Mouse (Mus musculus) forebrain, embryonic 11.5 days (tissue): ENCODE results near the gene Mov10l1. TPM values are rescaled to one million over a fixed set of nuclear protein-coding genes. Genes with fewer than 3 reads are reported as not detected.

Experiments
- ATAC-seq: fragments of 200-750 bp; cut with Nextera tagmentation; replicated peaks from 2 replicates; pipeline ENCODE4 v1.8.0; 2017; ENCODE audit warnings: moderate TSS enrichment; ENCODE audit not compliant: low FRiP score
- DNase-seq: peaks from one replicate; pipeline ENCODE4 v3.0.0-alpha.2; 2017; ENCODE audit warnings: low spot score
- H3K27ac ChIP-seq: fragments of 300-500 bp; sonication (generic); 2 replicates; pipeline ENCODE4 v1.5.1; 2014; ENCODE audit warnings: low read depth, low read length
- H3K27me3 ChIP-seq: fragments of 300-500 bp; sonication (generic); 2 replicates; pipeline ENCODE4 v1.6.1; 2014; ENCODE audit warnings: mild to moderate bottlenecking, low read length, mixed read lengths; ENCODE audit not compliant: control insufficient read depth, insufficient read depth
- H3K36me3 ChIP-seq: fragments of 300-500 bp; sonication (generic); 2 replicates; pipeline ENCODE4 v1.6.1; 2014; ENCODE audit warnings: mild to moderate bottlenecking, low read length, moderate library complexity, mixed read lengths; ENCODE audit not compliant: control insufficient read depth, insufficient read depth
- H3K4me1 ChIP-seq: fragments of 300-500 bp; sonication (generic); replicated peaks from 2 replicates; pipeline ENCODE4 v1.6.1; 2014; ENCODE audit warnings: low read length, mixed read lengths; ENCODE audit not compliant: control insufficient read depth, insufficient read depth
- H3K4me2 ChIP-seq: fragments of 300-500 bp; sonication (generic); 2 replicates; pipeline ENCODE4 v1.6.1; 2014; ENCODE audit warnings: low read depth, mild to moderate bottlenecking, low read length, moderate library complexity, mixed read lengths; ENCODE audit not compliant: severe bottlenecking
- H3K4me3 ChIP-seq: fragments of 300-500 bp; sonication (generic); 2 replicates; pipeline ENCODE4 v1.5.1; 2014; ENCODE audit warnings: low read depth, low read length
- H3K9ac ChIP-seq: fragments of 300-500 bp; sonication (generic); 2 replicates; pipeline ENCODE4 v1.6.1; 2014; ENCODE audit warnings: low read length
- H3K9me3 ChIP-seq: fragments of 300-500 bp; sonication (generic); 2 replicates; pipeline ENCODE4 v1.6.1; 2016; ENCODE audit warnings: low read length, mixed read lengths; ENCODE audit not compliant: control insufficient read depth
- WGBS: fragments of 180-500 bp; shearing (Covaris S2); extraction: QIAGEN DNeasy Blood & Tissue Kit; methylation state at CpG from one replicate; pipeline ENCODE4 v1.1.7; 2014; 5-methylcytosine and 5-hydroxymethylcytosine counted together
- polyA plus RNA-seq: library from polyadenylated mRNA; unstranded; fragments of >200 nt; fragmentation: Nextera tagmentation; extraction: Ambion mirVana; gene quantifications from 2 replicates; pipeline ENCODE4 v1.2.1, GENCODE M21; 2014

Gene Mov10l1
- polyA plus RNA-seq, 1 experiment from 2014 or later, result not detected

GRCm38 (mm10) chr15:89044381-89044780, 61.7 kb downstream of the Mov10l1 start:
- Histone ChIP-seq H3K4me2 (no peak overlapping the region), H3K36me3 (no peaks in the 10 kb centered on the region), H3K27me3 (no peaks in the 10 kb centered on the region), H3K9ac (no peak overlapping the region), H3K4me1 (no peaks in the 10 kb centered on the region), H3K27ac (no peak overlapping the region), H3K4me3 (no peak overlapping the region), H3K9me3 (peaks cover 5% of the 10 kb centered on the region; the same call in 1 of the 2 replicates)
- ATAC-seq (no peak), DNase-seq (peak; percentile 35)
- WGBS, result 77% methylated on average over 5 of the region's 5 CpGs

GRCm38 (mm10) chr15:89046356-89046755, 63.6 kb downstream of the Mov10l1 start:
- Histone ChIP-seq H3K4me2 (no peak overlapping the region), H3K27me3 (no peaks in the 10 kb centered on the region), H3K4me1 (no peaks in the 10 kb centered on the region), H3K9ac (no peak overlapping the region), H3K27ac (no peak overlapping the region), H3K4me3 (no peak overlapping the region), H3K9me3 (peaks cover 5% of the 10 kb centered on the region; the same call in 1 of the 2 replicates), H3K36me3 (no peaks in the 10 kb centered on the region)
- ATAC-seq (no peak), DNase-seq (peak; percentile 21)
- WGBS, result 74% methylated on average over 4 of the region's 4 CpGs

GRCm38 (mm10) chr15:89054666-89055065, 72.0 kb downstream of the Mov10l1 start:
- 93% methylated on average over 7 of the region's 7 CpGs for WGBS

GRCm38 (mm10) chr15:89058736-89059135, 76.0 kb downstream of the Mov10l1 start:
- peak overlapping the region; percentile 91; the same call in 1 of the 2 replicates for H3K4me2 ChIP-seq
- H3K27me3 ChIP-seq, result peaks cover 17% of the 10 kb centered on the region
- H3K9ac ChIP-seq, result peak overlapping the region; percentile 79; the same call in 1 of the 2 replicates
- WGBS, result 26% methylated on average over 6 of the region's 6 CpGs
- no peaks in the 10 kb centered on the region for H3K36me3 ChIP-seq
- DNase-seq, result peak; percentile 50
- peaks cover 4% of the 10 kb centered on the region; the same call in 1 of the 2 replicates for H3K4me1 ChIP-seq
- no peaks in the 10 kb centered on the region for H3K9me3 ChIP-seq
- no peak overlapping the region for H3K27ac ChIP-seq
- no peak overlapping the region for H3K4me3 ChIP-seq
- ATAC-seq, result no peak

More at GRCm38 (mm10) chr15:89054666-89055065, 72.0 kb downstream of the Mov10l1 start:
- Histone ChIP-seq H3K36me3 (no peaks in the 10 kb centered on the region), H3K27me3 (peaks cover 10% of the 10 kb centered on the region), H3K9ac (no peak overlapping the region), H3K9me3 (no peaks in the 10 kb centered on the region), H3K4me3 (no peak overlapping the region), H3K4me1 (no peaks in the 10 kb centered on the region), H3K27ac (no peak overlapping the region), H3K4me2 (no peak overlapping the region)
- ATAC-seq, result no peak
- DNase-seq, result peak; percentile 24

- H3K9me3 ChIP-seq, result no peaks in the 10 kb centered on the region
- H3K36me3 ChIP-seq, result no peaks in the 10 kb centered on the region
- DNase-seq, result peak; percentile 68
- H3K27ac ChIP-seq, result no peak within 1 kb of the TSS
- WGBS, result 2% methylated on average over 36 of the region's 57 CpGs
- H3K4me3 ChIP-seq, result peak within 1 kb of the TSS; percentile 78
- peak within 1 kb of the TSS; percentile 91 for H3K4me2 ChIP-seq
- peaks cover 17% of the 10 kb centered on the region for H3K27me3 ChIP-seq
- peak within 1 kb of the TSS; percentile 79 for H3K9ac ChIP-seq
- peaks cover 4% of the 10 kb centered on the region; the same call in 1 of the 2 replicates for H3K4me1 ChIP-seq
- ATAC-seq, result peak; percentile 55
These were observed 76.6 kb downstream of the Mov10l1 start, which contains the start of gene Panx2 for GRCm38 (mm10) chr15:89059161-89059931. Gene Panx2 (plus strand): TSS chr15:89059734.

GRCm38 (mm10) chr15:89060032-89060681, 77.4 kb downstream of the Mov10l1 start:
- Histone ChIP-seq H3K4me3 (peak overlapping the region; percentile 78), H3K27ac (no peak overlapping the region), H3K9ac (peak overlapping the region; percentile 79), H3K4me1 (peaks cover 4% of the 10 kb centered on the region; the same call in 1 of the 2 replicates), H3K9me3 (no peaks in the 10 kb centered on the region), H3K36me3 (no peaks in the 10 kb centered on the region), H3K27me3 (peaks cover 17% of the 10 kb centered on the region), H3K4me2 (peak overlapping the region; percentile 91)
- 2% methylated on average over 40 of the region's 48 CpGs for WGBS
- DNase-seq, result peak; percentile 78
- ATAC-seq, result peak; percentile 64

GRCm38 (mm10) chr15:89060811-89061460, 78.2 kb downstream of the Mov10l1 start:
- H3K9me3 ChIP-seq, result no peaks in the 10 kb centered on the region
- peaks cover 17% of the 10 kb centered on the region for H3K27me3 ChIP-seq
- DNase-seq (peak; percentile 51), ATAC-seq (no peak)
- H3K4me2 ChIP-seq, result peak overlapping the region; percentile 91
- H3K4me1 ChIP-seq, result peaks cover 4% of the 10 kb centered on the region; the same call in 1 of the 2 replicates
- WGBS, result 88% methylated on average over 12 of the region's 12 CpGs
- H3K27ac ChIP-seq, result no peak overlapping the region
- H3K36me3 ChIP-seq, result no peaks in the 10 kb centered on the region
- no peak overlapping the region for H3K4me3 ChIP-seq
- H3K9ac ChIP-seq, result peak overlapping the region; percentile 79; the same call in 1 of the 2 replicates

- no peak for ATAC-seq
- DNase-seq, result no peak
These were observed 79.2 kb downstream of the Mov10l1 start for GRCm38 (mm10) chr15:89061761-89062517.

More at GRCm38 (mm10) chr15:89061761-89062517, 79.2 kb downstream of the Mov10l1 start:
- Histone ChIP-seq H3K4me2 (no peak overlapping the region), H3K9me3 (no peaks in the 10 kb centered on the region), H3K27ac (no peak overlapping the region), H3K36me3 (no peaks in the 10 kb centered on the region), H3K4me1 (peaks cover 4% of the 10 kb centered on the region; the same call in 1 of the 2 replicates), H3K27me3 (peaks cover 24% of the 10 kb centered on the region), H3K4me3 (no peak overlapping the region), H3K9ac (no peak overlapping the region)
- WGBS, result 88% methylated on average over 6 of the region's 6 CpGs
